Mouse (Mus musculus): ENCODE data around the gene Mitd1.

Gene Mitd1

DNA sequence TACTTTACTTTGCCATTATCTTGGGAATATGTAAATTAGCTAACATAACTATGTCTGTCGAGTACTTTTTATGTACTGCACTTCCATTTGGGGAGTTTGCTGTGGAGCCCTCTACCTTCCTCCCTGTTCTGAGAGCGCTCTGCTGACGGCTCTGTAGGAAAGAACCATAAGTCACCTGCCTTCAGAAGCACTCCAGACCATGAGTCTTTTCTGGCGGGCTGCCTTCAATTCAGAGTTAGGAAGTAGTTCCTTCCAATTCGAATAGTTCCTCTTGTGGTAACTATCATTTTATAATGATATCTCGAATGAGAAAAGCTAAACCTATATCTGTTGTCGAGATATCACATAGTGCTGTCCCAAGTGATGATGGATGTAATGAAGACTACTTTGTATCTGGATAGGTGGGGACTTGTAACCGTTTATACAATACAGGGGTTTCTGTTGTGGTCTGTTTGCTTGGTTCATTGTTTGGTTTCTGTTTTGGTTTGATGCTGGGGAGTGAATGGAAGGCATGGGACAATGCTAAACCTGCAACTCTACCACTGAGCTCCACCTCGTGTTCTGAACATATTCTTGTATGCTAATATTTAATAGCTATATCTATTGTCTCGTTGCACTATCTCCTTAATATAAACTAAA is 22.4 kb downstream of the Mitd1 start:
- DNase-seq (ENCODE audit: low read depth, low spot score), result no peak

DNA sequence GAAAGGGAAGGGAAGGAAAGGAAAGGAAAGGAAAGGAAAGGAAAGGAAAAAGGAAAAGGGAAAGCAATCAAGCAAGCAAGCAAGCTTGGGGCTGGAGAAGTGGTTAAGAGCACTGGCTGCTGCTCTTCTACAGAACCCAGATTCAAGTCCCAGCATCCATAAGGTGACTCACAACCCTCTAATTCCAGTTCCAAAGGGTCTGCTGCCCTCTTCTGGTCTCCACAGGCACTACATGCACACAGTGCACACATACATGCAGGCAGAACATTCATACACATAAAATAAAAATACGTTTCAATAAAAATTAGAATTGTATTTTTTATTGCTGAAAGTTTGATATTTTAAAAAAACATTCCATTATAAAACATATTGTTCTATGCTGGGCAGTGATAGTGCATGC is 23.2 kb downstream of the Mitd1 start:
- DNase-seq (ENCODE audit: low read depth, low spot score), result peak; percentile 56

DNA sequence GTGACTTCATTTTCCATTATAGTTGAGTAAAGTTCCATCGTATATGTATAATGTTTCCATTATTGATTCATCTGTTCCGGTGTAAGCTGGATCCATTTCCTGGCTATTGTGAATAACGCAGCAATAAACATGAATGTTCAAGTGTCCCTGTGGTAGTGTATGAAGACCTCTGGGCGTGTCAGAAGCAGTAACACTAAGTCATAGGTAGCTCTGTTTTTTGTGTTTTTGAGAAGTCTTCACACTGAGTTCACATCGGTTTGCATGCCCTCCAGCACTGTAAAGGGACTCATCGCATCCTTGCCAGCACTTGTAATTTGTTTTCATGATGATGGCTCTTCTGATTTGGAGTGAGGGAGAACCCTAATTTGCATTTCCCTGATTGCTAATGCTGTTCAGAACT is 23.9 kb downstream of the Mitd1 start, which contains the start of gene Tsga10:
Gene Tsga10, minus strand, starts transcription at position 144 of the 400 bp plus-strand sequence.
- DNase-seq (ENCODE audit: low read depth, low spot score), result no peak

DNA sequence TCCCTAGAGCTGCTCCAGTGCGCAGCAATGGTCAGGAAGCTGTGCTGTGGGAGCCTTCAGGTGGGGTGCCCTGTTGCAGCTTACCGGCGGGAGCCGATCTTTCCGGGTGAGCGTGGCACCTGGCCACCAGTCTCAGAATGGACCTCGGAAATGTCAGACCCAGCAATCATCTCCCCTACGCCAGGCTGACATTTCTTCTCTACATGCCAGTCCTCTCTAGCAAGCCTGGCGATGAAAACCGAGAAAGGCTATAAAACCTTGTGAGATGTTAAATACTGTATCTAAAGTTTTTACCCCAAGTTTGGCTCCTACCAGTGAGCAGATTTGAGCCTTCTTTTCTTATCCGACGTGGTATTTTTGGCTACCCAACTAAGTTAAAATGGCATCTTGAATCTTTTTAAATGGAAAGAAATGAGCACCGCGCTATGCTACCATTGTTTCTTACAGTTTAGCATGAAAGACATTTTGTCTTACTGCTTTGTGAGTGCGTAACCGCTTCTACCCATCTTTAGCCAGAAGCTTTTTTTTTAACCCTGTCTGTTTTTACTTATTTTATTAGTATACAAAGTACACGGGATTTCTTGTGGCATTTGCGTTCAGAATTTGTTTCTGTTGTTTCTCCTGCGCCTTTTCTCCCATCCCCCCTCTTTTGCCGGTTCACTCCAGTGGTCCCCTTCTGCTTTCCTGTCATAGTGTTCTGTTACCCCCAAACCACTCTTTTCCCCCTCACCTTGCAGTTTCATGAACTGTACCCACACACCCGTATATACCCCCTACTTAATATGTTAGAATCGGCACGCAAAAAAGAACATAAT is 24.6 kb downstream of the Mitd1 start:
- no peak for DNase-seq (ENCODE audit: low read depth, low spot score)

DNA sequence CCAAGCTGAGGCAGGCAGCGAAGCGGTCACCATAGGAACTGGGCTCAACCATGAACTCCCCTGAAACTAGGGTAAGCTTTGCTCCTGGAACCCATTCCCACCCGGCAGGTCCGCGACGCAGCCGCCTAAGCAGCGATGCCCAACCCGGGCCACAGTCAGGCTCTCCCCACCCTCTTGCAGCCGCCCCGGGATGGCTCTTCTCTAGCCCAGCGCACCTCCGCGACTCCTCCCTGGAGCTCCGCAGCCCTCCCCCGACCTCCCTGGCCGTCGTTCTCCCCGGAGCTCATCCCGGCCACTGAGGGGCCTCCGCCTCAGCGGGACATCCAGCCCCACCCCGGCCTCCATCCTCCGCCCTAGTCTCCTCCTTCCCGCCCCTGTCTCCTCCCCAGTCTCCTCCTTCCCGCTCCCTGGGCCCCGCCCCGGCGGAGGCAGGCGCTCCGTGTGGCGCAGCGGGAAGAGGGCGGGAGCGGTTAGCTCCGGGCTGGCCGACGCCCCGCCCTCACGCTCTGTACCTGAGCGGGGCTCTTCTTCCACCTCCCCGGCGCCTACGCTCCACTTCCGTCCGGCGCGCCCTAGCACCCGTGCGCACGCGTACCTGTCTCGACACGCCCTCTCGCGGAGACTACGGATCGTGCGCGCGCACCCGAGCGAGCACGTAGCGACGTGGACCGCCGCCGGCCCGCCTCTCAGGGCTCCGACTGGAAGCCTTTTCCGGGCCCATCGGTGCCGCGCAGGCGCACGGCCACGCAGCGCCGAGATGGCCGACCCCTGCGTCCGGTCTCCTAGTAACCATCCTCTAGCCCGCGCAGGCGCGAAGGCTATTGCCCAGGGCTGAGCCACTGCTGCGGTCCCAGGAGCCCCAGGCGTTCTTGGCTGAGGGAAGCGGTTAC is 25.5 kb downstream of the Mitd1 start:
- peak; percentile 99 for DNase-seq (ENCODE audit: low read depth, low spot score)

DNA sequence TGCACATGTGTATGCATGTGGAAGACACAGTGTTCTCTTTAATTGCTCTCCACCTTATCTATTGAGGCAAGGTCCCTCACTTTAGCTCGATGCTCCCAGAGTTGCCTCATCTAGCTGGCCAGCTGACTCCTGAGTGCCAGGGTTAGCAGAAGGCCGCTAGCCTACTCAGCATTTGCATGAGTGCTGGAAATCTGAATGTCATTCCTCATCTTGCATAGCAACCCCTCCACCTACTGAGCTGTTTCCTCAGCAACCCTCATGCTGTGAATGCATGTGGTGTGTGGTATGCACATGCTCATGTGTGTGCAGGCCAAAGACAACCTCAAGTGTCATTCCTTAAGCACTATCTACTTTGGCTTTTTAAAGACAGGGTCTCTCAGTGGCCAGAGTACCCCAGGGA is 39.5 kb downstream of the Mitd1 start:
- DNase-seq (ENCODE audit: low read depth, low spot score), result peak; percentile 26

DNA sequence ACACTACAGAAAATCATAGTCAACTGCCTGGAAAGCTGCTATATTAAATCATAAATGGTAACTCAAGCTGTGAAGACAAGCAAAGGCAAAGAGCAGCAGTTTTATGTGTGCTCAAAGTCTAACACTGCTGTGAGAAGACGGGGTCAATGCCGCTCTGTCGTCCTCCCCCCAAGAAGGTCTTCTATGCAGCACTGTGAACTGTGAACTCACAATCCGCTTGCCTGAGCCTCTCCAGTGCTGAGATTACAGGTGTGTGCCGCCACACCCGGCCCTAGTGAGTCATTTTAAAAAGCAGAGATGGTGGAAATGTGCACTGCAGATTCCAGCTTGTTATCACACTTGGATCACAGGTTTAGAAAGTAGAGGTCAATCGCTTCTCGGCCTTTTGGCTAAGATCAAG is 43.3 kb downstream of the Mitd1 start:
- no peak for DNase-seq (ENCODE audit: low read depth, low spot score)

DNA sequence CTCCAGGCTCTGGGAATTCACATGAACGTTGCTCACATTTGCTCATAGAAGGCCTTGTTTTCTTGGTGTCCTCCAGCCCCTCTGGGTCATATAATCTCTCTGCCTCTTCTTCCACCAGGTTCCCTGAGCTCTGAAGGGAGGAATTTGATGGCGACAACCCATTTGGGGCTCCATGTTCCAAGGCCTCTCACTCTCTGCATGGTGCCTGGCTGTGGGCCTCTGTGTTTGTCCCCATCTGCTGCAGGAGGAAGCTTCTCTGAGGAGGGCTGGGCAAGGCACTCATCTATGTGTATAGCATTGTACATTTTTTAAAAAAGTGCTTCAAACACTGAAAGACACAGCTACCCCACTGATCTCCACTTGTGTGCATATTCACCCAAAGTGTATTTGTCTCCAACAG is 58.5 kb downstream of the Mitd1 start:
- no peak for DNase-seq (ENCODE audit: low read depth, low spot score)

All from mesoderm, embryonic 11.5 days (tissue).